Mouse (Mus musculus): ENCODE results near the gene Slc6a18. TPM values are rescaled to one million over a fixed set of nuclear protein-coding genes. Genes with fewer than 3 reads are reported as not detected.
A peak's percentile ranks its signal among the peaks of the same experiment; 100 is the strongest.

Slc6a18 gene
- polyA plus RNA-seq (2014; fragmentation: Nextera tagmentation; extraction: Ambion mirVana) = not detected in 2 replicates

DNA sequence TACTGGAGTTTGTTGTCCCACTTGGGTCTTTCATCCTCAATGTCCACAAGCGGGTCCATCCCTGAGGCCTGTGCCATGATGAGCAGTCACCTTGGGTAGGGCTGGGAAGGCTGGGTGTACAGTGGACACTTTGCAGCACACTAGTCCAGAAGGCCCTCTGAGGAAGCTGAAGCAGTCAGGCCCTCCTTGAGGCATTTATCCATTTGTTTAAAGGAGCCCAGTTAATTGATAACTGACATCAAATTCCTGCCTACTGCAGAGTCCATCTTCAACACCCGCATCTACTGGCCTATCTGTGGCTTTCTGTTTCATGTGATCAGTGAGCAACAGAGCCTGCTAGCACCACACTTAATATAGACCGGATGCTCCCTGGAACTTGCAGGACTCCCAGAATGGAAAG lies at the start of gene Slc6a18:
TSS of gene Slc6a18 (minus strand) at position 171 of the 400 bp plus-strand sequence.
- Histone ChIP-seq H3K27me3 (ENCODE audit: insufficient read depth, low read length) (no peaks in the 10 kb centered on the region), H3K27ac (ENCODE audit: low read depth) (no peak within 1 kb of the TSS), H3K4me2 (no peak within 1 kb of the TSS), H3K9me3 (ENCODE audit: low read depth, low read length) (no peaks in the 10 kb centered on the region), H3K36me3 (ENCODE audit: insufficient read depth) (no peaks in the 10 kb centered on the region), H3K9ac (no peak within 1 kb of the TSS), H3K4me3 (ENCODE audit: low read depth, low read length) (no peak within 1 kb of the TSS), H3K4me1 (ENCODE audit: insufficient read depth) (no peaks in the 10 kb centered on the region)
- ATAC-seq (ENCODE audit: insufficient read depth) (no peak), DNase-seq (no peak)
- WGBS = 78% methylated on average over 3 of the region's 3 CpGs
- TF ChIP-seq CTCF (IDR thresholded peaks at IDR 0.05; ENCODE audit: low read depth) = no peak

DNA sequence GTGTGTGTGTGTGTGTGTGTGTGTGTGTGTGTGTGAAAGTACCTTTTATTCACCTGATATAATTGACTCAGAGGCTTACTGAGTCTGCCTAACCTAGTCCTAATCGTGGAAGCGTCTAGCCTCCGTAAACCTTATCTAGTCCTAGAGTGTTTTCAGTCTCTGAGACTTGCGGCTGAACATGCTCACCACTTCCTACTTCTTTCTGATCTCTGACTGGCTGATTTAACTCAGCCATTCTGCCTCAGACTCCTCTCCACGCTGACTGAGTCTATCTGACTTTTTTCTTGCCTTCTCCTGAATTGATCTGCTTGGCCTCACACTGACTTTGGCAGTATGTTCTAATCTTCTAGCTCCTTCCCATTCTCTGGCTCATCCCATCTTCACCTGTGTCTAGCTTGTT lies 47.5 kb upstream of the Slc6a18 start:
- H3K4me3 ChIP-seq (ENCODE audit: low read depth, low read length) = no peak overlapping the region

DNA sequence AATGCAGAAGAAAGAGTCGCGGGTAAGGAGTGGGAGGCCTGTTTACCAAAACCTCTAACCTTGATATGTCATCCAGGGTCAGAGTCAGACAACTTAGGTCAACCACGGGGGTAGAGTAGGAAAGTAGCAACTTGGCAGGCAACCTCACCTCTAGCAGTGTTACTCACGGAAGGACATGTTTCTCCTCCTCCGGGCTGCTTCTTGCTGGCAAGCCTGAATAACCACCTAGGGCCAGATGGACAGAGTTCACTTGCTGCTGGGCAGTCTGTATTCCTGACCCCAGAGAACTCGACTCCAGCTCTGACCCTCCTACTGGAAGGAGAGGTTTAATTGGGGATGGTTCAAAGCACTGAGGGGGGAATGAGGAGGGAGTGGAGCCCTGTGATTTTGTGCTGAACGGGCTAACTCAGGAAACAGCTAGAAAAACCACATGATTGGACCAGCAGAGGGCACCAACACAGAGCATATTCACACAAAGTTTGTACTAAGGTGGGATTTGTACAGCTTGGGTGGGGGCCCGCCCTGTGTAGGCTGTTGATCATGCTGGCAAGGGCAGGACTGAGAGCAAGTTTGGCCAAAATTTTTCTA lies 45.4 kb upstream of the Slc6a18 start:
- no peaks in the 10 kb centered on the region for H3K9me3 ChIP-seq (ENCODE audit: low read depth, low read length)
- no peak overlapping the region for H3K27ac ChIP-seq (ENCODE audit: low read depth)
- peak; percentile 64 for DNase-seq
- no peak overlapping the region for H3K9ac ChIP-seq
- peak; percentile 69 for TF ChIP-seq CTCF (IDR thresholded peaks at IDR 0.05; ENCODE audit: low read depth)
- no peaks in the 10 kb centered on the region for H3K27me3 ChIP-seq (ENCODE audit: insufficient read depth, low read length)
- WGBS = 27% methylated on average over 8 of the region's 8 CpGs
- H3K4me1 ChIP-seq (ENCODE audit: insufficient read depth) = no peaks in the 10 kb centered on the region
- no peaks in the 10 kb centered on the region for H3K36me3 ChIP-seq (ENCODE audit: insufficient read depth)
- no peak overlapping the region for H3K4me3 ChIP-seq (ENCODE audit: low read depth, low read length)
- H3K4me2 ChIP-seq = no peak overlapping the region
- ATAC-seq (ENCODE audit: insufficient read depth) = peak; percentile 52; the same call in 1 of the 2 replicates

More for the DNA sequence above, 47.5 kb upstream of the Slc6a18 start:
- no peak for DNase-seq
- Histone ChIP-seq H3K27me3 (ENCODE audit: insufficient read depth, low read length) (no peaks in the 10 kb centered on the region), H3K27ac (ENCODE audit: low read depth) (no peak overlapping the region), H3K4me2 (no peak overlapping the region), H3K36me3 (ENCODE audit: insufficient read depth) (no peaks in the 10 kb centered on the region), H3K9me3 (ENCODE audit: low read depth, low read length) (no peaks in the 10 kb centered on the region), H3K4me1 (ENCODE audit: insufficient read depth) (no peaks in the 10 kb centered on the region), H3K9ac (no peak overlapping the region)
- ATAC-seq (ENCODE audit: insufficient read depth) = no peak
- 64% methylated on average over 5 of the region's 5 CpGs for WGBS
- TF ChIP-seq CTCF (IDR thresholded peaks at IDR 0.05; ENCODE audit: low read depth) = no peak

DNA sequence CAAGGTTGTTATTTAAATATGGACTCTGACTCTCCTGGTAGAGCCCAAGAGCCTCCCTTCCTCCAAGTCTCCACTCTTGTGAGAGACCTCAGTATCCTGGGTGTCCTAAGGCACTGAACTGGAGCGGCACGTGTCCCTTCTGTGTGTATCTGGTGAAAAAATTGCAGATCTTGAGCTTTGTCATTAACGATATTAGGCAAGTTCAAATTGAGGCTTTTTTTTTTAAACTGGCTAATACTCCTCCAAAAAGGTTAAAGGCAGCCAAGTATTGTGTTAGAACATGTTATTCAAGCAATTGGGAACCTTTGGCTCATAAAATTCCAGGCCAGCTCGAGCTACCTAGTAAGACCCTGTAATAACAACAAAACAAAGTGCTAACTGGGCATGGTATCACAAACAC lies 42.4 kb upstream of the Slc6a18 start:
- H3K9me3 ChIP-seq (ENCODE audit: low read depth, low read length) = no peaks in the 10 kb centered on the region
- no peak overlapping the region for H3K4me2 ChIP-seq
- H3K27me3 ChIP-seq (ENCODE audit: insufficient read depth, low read length) = no peaks in the 10 kb centered on the region
- 84% methylated on average over 4 of the region's 4 CpGs for WGBS
- no peak for ATAC-seq (ENCODE audit: insufficient read depth)
- TF ChIP-seq CTCF (IDR thresholded peaks at IDR 0.05; ENCODE audit: low read depth) = no peak
- H3K4me3 ChIP-seq (ENCODE audit: low read depth, low read length) = no peak overlapping the region
- no peak for DNase-seq
- no peak overlapping the region for H3K9ac ChIP-seq
- no peaks in the 10 kb centered on the region for H3K4me1 ChIP-seq (ENCODE audit: insufficient read depth)
- H3K27ac ChIP-seq (ENCODE audit: low read depth) = no peak overlapping the region
- H3K36me3 ChIP-seq (ENCODE audit: insufficient read depth) = no peaks in the 10 kb centered on the region

DNA sequence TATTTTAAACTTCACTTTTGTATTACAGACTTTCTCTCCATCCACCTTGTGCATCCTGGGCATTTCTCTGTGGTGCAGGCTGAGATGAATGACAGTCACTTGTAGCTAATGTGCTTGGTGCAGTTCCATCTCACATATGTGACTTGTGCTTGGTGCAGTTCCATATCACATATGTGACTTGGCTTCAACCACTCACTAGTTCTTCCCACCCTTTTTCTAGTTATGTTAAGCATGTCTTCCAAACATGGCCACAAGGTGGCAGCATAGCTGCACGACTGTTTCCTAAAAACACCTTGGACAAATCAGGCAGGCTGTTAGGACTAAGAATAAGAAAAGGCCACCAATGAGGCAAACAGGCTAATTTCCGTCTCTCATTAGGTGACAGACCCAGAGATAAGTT lies 40.4 kb upstream of the Slc6a18 start:
- peak; percentile 94 for TF ChIP-seq CTCF (IDR thresholded peaks at IDR 0.05; ENCODE audit: low read depth)
- Histone ChIP-seq H3K27me3 (ENCODE audit: insufficient read depth, low read length) (no peaks in the 10 kb centered on the region), H3K36me3 (ENCODE audit: insufficient read depth) (no peaks in the 10 kb centered on the region), H3K4me3 (ENCODE audit: low read depth, low read length) (no peak overlapping the region), H3K9me3 (ENCODE audit: low read depth, low read length) (no peaks in the 10 kb centered on the region), H3K9ac (no peak overlapping the region), H3K4me2 (no peak overlapping the region), H3K4me1 (ENCODE audit: insufficient read depth) (no peaks in the 10 kb centered on the region), H3K27ac (ENCODE audit: low read depth) (no peak overlapping the region)
- peak; percentile 97 for DNase-seq
- 1% methylated on average over 2 of the region's 2 CpGs for WGBS
- ATAC-seq (ENCODE audit: insufficient read depth) = peak; percentile 56; the same call in 1 of the 2 replicates

DNA sequence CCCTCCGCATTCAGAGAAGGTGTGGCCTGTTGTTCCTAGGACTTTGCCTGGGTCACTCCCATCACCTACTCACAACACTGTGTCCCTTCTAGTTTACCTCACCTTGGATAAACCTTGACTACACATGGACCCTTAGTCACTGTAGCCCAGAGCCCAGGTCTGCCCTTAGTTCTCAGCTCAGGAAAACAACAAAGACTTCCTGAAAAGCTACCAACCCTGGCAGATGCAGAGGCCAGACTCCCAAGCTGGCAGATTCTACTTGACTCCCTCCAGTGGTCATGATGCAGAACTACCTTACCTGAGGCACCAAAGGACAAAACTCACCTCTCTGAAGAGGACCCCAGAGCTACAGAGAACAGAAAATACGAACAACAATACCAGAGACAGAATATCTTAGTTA lies 36.2 kb upstream of the Slc6a18 start:
- peak; percentile 46 for DNase-seq
- H3K9ac ChIP-seq = no peak overlapping the region
- H3K27me3 ChIP-seq (ENCODE audit: insufficient read depth, low read length) = no peaks in the 10 kb centered on the region
- TF ChIP-seq CTCF (IDR thresholded peaks at IDR 0.05; ENCODE audit: low read depth) = peak; percentile 60
- no peaks in the 10 kb centered on the region for H3K9me3 ChIP-seq (ENCODE audit: low read depth, low read length)
- H3K4me1 ChIP-seq (ENCODE audit: insufficient read depth) = no peaks in the 10 kb centered on the region
- H3K4me2 ChIP-seq = no peak overlapping the region
- WGBS = 57% methylated on average over 2 of the region's 2 CpGs
- H3K27ac ChIP-seq (ENCODE audit: low read depth) = no peak overlapping the region
- H3K36me3 ChIP-seq (ENCODE audit: insufficient read depth) = no peaks in the 10 kb centered on the region
- ATAC-seq (ENCODE audit: insufficient read depth) = no peak
- no peak overlapping the region for H3K4me3 ChIP-seq (ENCODE audit: low read depth, low read length)

DNA sequence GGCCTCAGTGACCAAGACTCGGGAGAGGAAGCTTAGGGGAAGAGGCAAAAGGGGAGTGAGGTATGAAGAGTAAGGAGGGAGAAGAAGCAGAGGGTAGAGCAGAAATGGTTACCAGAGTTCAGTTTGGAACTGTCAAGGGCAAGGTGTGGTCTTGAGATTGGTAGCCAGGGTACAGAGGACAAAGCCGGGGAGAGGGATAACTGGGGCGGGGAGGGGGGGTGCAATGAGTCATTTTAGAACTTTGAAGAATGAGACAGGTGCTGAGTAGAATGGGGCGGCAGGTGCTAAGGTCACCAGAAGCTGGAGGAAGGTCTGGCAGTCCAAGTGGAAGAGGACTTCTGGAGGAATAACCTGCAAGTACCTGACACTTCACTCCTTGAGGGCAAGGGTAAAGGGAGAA lies 35.4 kb upstream of the Slc6a18 start:
- TF ChIP-seq CTCF (IDR thresholded peaks at IDR 0.05; ENCODE audit: low read depth) = no peak
- no peak for DNase-seq
- Histone ChIP-seq H3K4me2 (no peak overlapping the region), H3K27me3 (ENCODE audit: insufficient read depth, low read length) (no peaks in the 10 kb centered on the region), H3K27ac (ENCODE audit: low read depth) (no peak overlapping the region), H3K36me3 (ENCODE audit: insufficient read depth) (no peaks in the 10 kb centered on the region), H3K9ac (no peak overlapping the region), H3K4me3 (ENCODE audit: low read depth, low read length) (no peak overlapping the region), H3K9me3 (ENCODE audit: low read depth, low read length) (no peaks in the 10 kb centered on the region), H3K4me1 (ENCODE audit: insufficient read depth) (no peaks in the 10 kb centered on the region)
- 72% methylated on average over 4 of the region's 4 CpGs for WGBS
- ATAC-seq (ENCODE audit: insufficient read depth) = no peak

All from lung, embryonic 14.5 days (tissue).